ENCODE assay signal across 8 mouse cellular contexts in genomic region chr17:50237436-50237709, GRCm38 (mm10). TPM values are rescaled to one million over a fixed set of nuclear protein-coding genes. Genes with fewer than 3 reads are reported as not detected.
DNase-seq lines count a peak whose midpoint lies in the region.

No protein-coding gene starts in this region.

- WGBS in limb, embryonic 10.5 days, result 9% methylated on average over 8 of the region's 8 CpGs

- H3K4me1 ChIP-seq in limb, embryonic 10.5 days, result peaks cover 15% of the 10 kb centered on the region

- H3K4me3 ChIP-seq in limb, embryonic 10.5 days, result no peak overlapping the region

- no peaks in the 10 kb centered on the region for H3K9me3 ChIP-seq in limb, embryonic 10.5 days (replicated peaks)

- no peak overlapping the region; the same call in 1 of the 2 replicates for H3K27ac ChIP-seq in limb, embryonic 10.5 days

- intact Hi-C loops in gastrocnemius, postnatal 36 days (cut with DNase I), result loop anchor here (5.0 kb wide), 3 partner anchors 45 to 300 kb away; partner anchors contain the start of gene Rftn1

- H3K36me3 ChIP-seq in limb, embryonic 10.5 days, result no peaks in the 10 kb centered on the region

- H3K27me3 ChIP-seq in limb, embryonic 10.5 days (ENCODE audit: low read depth, poor library complexity, severe bottlenecking), result no peaks in the 10 kb centered on the region

- peak; percentile 75 for DNase-seq in 416B (ENCODE audit: low read depth)
- peak; percentile 89 for DNase-seq in adrenal gland, postnatal 10 days
- peak; percentile 75 for DNase-seq in embryo, embryonic 11.5 days (ENCODE audit: low read depth, low spot score)
- peak; percentile 69 to 77 for DNase-seq in gastrocnemius, postnatal 36 days
- peak; percentile 48 to 73 for DNase-seq in kidney, adult 8-10 months
- DNase-seq in limb, embryonic 10.5 days (ENCODE audit: low spot score), result peak; percentile 89
- peak; percentile 51 to 70 for DNase-seq in monocyte, adult 2 months (ENCODE audit: low read depth in 1 of 2, low spot score in 2 of 2)
- peak; percentile 67 to 84 for DNase-seq in spleen, postnatal 10 days (ENCODE audit: low spot score in 2 of 2)

RNA-seq across cellular contexts. Expression of gene Rftn1, which starts 46.9 kb away (rescaled TPM):
- 10 to 100 TPM; 16.3 to 22.7 TPM for total RNA-seq in adrenal gland, postnatal 10 days (2021)
- total RNA-seq in gastrocnemius, postnatal 36 days (2021), result 10 to 100 TPM; 22.0 to 22.8 TPM
- 6.3 and 7.2 TPM in 2 replicates for polyA plus RNA-seq in limb, embryonic 10.5 days (2016; fragmentation: Nextera tagmentation; extraction: Ambion mirVana)

RNA-seq across cellular contexts. Expression of gene Dazl, which starts 56.1 kb away (rescaled TPM):
- under 1 TPM; 0.09 to 0.39 TPM for total RNA-seq in adrenal gland, postnatal 10 days (2021)
- total RNA-seq in gastrocnemius, postnatal 36 days (2021), result under 1 TPM; 0.08 to 0.20 TPM
- not detected in 2 replicates for polyA plus RNA-seq in limb, embryonic 10.5 days (2016; fragmentation: Nextera tagmentation; extraction: Ambion mirVana)
